Mouse (Mus musculus) liver, postnatal 0 days (tissue): ENCODE results near the gene Zfp536.

Experiments
- CTCF ChIP-seq: sonication (generic); IDR thresholded peaks from 2 replicates; pipeline ENCODE4 v1.5.1; 2016; ENCODE audit warnings: antibody characterized with exemption, low read depth
- EP300 ChIP-seq: IDR thresholded peaks from 2 replicates; pipeline ENCODE4 v1.6.1; 2016; ENCODE audit warnings: antibody characterized with exemption, low read depth, mild to moderate bottlenecking

- TF ChIP-seq CTCF (no peak), EP300 (no peak)
Observed at GRCm38 (mm10) chr7:37771491-37772375, 1.7 kb downstream of the Zfp536 start.
